Mouse (Mus musculus) gastrocnemius, postnatal 36 days (tissue): Measurements from ENCODE around the gene Sun1. TPM values are rescaled to one million over a fixed set of nuclear protein-coding genes. Genes with fewer than 3 reads are reported as not detected.

ENCODE experiments used
- DNase-seq, 2 experiments: peaks; one replicate each; pipeline ENCODE4 v3.0.0; 2022
- intact Hi-C: fragments of 180-260 bp; cut with DNase I; formaldehyde crosslinking; loops from one replicate; pipeline ENCODE4 v1.15.1; 2025
- total RNA-seq, 2 experiments: library from RNA; stranded (reverse); gene quantifications; 2 replicates each; pipeline ENCODE4 v1.2.3; 2021

Sun1 gene
- total RNA-seq, 2 experiments from 2014 or later = 32.6 to 37.6 TPM

DNA sequence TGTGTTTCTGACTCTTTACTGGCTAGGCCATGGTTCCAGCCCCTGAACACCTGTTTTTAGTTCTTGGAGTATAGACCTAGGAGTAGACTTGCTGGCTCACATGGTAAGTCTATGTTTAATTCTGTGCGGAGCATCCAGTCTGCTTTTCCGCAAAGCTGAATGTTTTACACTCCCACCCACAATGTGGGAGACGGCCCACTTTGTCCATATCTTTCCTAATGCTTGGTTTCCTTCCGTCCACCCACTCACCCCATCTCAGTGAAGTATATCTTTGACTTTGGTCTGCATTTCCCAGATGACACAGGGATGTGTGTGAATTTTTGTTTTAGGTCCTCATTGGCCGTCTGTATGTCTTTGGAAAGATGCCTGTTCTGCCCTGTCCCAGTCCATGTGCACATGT is 2.9 kb downstream of the Sun1 start:
- intact Hi-C loops = no loop called here
- DNase-seq = no peak

GRCm38 (mm10) chr5:139206081-139206480 is 5.6 kb downstream of the Sun1 start:
- DNase-seq = peak in 1 of 2 experiments; percentile 40
- intact Hi-C loops = loop anchor here (5.0 kb wide), 1 partner anchor 41 kb away; no protein-coding TSS in a partner anchor

DNA sequence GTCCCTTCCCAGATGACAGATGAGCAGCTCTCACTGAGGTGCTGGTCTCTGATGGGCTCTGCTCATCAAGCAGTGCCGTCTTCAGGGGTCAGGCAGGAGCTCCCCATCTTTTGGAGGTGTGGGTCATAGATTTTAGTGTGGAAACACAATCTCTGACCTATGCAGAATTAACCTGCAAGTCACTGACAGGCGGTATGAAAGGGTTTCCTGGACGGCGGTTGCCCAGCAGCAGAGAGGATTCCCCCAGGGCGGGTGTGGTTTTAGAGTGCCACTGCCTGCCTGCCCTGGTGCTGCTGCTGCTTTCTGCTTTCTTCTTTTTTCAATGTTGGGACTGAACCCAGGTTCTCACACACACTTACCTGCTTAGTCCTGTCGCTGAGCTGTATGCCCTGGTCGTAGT is 6.1 kb downstream of the Sun1 start:
- intact Hi-C loops = loop anchor here (5.0 kb wide), 1 partner anchor 41 kb away; no protein-coding TSS in a partner anchor
- DNase-seq = no peak

GRCm38 (mm10) chr5:139208183-139208582 is 7.7 kb downstream of the Sun1 start:
- no peak for DNase-seq
- intact Hi-C loops = loop anchor here (5.0 kb wide), 1 partner anchor 39 kb away; no protein-coding TSS in a partner anchor

GRCm38 (mm10) chr5:139208871-139209684 is 8.6 kb downstream of the Sun1 start:
- intact Hi-C loops = loop anchor here (5.0 kb wide), 1 partner anchor 38 kb away; no protein-coding TSS in a partner anchor
- no peak for DNase-seq

GRCm38 (mm10) chr5:139209685-139210026 is 9.2 kb downstream of the Sun1 start:
- intact Hi-C loops = loop anchor here (5.0 kb wide), 1 partner anchor 38 kb away; no protein-coding TSS in a partner anchor
- no peak for DNase-seq

DNA sequence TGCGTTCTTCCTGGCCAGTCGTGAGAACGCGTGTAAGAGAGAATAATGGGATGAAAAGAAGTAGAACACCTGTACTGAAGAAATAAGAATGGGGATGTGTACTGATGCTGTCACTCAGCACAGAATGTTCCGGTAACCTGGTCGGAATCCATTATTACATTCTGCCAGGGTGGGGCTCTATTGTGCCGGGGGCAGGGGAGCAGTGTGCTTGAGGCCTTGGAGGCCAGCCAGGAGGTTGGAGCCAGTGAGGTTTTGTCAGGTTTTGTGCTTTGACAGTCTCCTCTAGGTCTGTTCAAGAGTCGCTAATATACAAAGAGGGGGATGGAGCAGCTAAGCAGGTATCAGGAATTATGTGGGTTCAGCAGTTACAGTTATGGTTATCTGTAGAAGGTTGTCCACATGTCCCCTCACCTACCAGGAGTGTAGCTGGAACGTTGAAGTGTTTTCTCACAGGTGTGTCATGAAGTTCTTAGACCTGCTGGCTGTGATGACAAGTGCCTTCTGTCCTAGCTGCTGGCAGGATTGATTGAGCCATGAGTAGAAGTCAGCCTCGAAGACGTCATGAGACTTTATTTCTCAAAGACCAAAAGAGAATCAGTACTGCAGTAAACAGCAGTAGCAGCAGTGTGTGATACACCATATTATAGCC is 11.4 kb downstream of the Sun1 start:
- no peak for DNase-seq
- intact Hi-C loops = no loop called here

DNA sequence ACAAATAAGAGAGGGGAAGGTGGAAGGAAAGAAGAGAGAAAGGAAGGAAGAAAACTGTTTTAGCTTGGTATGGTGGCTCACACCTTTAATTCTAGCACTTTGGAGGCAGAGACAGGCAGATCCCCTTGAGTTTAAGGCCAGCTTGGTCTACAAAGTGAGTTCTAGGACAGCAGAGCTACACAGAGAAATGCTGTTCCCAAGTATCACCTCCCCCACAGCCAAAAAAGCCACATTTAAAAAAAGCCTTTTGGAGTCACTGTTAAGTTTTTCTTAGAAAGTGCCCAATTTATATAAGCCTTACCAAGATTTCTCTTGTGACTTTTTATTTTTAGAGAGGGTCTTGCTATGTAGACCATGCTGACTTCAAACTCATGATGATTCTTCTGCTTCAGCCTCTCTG is 13.9 kb downstream of the Sun1 start:
- intact Hi-C loops = no loop called here
- no peak for DNase-seq

- no peak for DNase-seq
Measured at GRCm38 (mm10) chr5:139215184-139215583, 14.7 kb downstream of the Sun1 start.

DNA sequence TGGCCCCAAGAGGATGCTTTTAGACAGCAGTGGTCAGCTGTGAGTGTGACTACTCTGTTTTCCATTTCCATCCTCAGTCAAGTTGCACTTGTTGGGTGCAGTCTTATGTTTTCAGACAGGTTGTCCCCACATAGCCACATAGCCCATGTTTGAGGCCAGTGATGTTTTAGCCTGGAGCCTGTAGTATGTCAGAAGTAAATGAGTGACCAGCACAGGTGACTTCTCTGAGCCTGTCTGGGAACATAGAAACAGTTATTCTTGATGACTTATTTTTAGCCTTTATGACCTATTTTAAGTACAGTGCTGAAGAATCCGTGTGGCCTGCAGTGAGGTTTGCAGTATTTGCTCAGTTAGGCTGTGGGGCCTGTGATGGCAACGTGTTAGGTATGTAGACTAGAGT is 15.7 kb downstream of the Sun1 start:
- no peak for DNase-seq
- intact Hi-C loops = no loop called here

More at GRCm38 (mm10) chr5:139215184-139215583, 14.7 kb downstream of the Sun1 start:
- intact Hi-C loops = no loop called here

- intact Hi-C loops = no loop called here
- DNase-seq = no peak
Measured at GRCm38 (mm10) chr5:139216774-139217173, 16.3 kb downstream of the Sun1 start.

GRCm38 (mm10) chr5:139220006-139220515 is 19.6 kb downstream of the Sun1 start:
- no peak for DNase-seq
- intact Hi-C loops = no loop called here

GRCm38 (mm10) chr5:139220610-139221009 is 20.2 kb downstream of the Sun1 start:
- intact Hi-C loops = no loop called here
- DNase-seq = no peak

DNA sequence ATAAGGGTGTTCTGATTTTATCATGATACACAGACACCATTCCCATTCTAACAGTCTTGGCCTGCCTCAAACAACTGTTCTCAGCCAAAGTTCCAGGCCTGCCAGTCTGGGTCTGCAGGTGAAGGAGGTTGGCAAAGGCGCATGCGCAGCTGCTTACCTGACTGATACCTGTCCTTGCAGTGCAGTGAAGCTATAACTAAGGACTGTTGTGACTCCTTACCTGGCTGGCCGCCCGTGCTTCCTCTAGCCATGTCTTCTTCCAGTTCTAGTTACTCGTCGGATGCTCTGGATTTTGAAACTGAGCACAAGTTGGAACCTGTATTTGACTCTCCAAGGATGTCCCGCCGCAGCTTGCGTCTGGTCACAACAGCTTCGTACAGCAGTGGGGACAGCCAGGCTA is 22.9 kb downstream of the Sun1 start:
- intact Hi-C loops = no loop called here
- DNase-seq = no peak

DNA sequence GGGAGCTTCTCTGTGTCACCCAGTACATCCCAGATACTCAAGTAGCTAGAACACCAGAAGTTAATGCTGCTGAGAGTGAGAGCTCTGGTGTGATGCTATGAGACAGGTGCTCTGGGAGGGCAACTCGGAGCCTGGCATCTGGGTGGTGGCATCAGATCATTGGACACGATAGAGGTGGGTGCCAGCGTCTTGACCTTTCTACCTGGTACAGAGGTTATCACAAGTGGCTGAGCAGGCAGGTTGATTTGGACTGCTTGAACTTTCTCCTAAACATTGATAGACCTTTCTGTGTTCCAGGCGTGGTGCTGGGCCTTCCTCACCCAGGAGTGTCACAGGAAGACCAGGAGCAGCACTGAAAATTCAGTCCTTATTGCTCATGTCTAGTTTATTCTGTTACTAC is 26.8 kb downstream of the Sun1 start:
- no peak for DNase-seq
- intact Hi-C loops = no loop called here

DNA sequence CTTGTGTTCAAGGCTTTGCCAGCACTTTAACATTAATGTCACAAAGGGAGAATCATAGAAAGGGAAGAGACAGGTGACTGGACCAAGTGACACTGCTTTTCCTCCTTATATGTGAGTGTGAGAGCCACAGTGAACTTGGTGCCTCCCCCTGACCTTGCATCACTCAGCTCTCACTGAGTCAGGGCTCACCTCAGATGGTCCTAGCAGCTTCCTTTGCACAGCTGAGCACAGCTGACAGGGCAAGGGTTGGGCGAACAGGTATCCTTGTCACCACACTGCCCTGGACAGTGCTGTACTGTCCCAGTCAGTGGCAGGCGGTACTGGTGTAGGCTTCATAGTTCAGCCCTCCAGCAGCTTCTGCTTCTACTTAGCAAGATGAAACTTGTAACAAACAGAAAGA is 27.2 kb downstream of the Sun1 start:
- no peak for DNase-seq
- intact Hi-C loops = no loop called here

DNA sequence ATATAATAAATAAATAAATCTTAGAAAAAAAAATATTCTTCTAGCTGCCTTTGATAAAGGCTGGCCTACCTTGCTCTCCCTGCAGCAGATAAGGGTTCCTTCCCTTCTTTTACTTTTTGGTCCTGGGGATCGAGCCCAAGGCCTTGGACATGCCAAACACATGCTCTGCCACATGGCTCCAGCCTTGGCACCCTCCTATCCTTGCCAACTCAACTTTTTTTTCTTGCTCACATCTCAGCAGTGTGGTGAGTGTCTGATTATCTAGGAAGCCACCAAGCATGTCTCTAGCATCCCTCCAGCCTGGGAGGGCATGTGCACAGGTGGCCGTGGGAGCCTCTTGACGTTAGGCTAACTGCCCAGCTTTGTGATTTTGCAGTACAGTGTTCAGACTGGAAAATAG is 27.9 kb downstream of the Sun1 start:
- no peak for DNase-seq
- intact Hi-C loops = no loop called here

DNA sequence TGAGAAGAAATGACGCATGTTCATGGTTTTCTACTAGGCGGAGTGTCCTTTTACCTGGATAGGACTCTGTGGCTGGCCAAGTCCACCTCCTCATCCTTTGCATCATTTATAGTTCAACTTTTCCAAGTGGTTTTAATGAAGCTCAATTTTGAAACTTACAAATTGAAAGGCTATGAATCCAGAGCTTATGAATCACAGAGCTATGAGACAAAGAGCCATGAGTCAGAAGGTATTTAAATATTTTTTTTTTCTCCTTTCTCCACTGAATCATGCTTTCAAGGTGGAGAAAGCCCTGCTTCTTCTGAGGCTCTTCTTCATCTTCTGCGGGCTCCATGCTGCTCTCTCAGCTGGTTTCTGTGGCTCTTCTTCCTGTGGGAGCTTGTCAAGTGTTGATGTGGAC is 29.3 kb downstream of the Sun1 start:
- no peak for DNase-seq
- intact Hi-C loops = no loop called here

DNA sequence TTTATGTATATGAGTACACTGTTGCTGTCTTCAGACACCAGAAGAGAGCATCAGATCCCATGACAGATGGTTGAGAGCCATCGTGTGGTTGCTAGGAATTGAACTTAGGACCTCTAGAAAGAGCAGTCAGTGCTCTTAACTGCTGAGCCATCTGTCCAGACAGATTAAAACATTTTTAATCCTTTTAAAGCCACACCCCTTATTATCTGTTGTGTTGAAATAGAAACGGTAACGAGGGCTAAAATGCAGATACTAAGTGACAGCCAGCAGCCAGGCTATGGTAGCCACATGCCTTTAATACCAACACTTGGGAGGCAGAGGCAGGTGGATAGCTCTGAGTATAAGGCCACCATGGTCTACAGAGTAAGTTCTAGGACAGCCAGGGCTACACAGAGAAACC is 31.6 kb downstream of the Sun1 start:
- no peak for DNase-seq

GRCm38 (mm10) chr5:139234423-139234822 is 34.0 kb downstream of the Sun1 start:
- DNase-seq = no peak
- intact Hi-C loops = no loop called here

More for the DNA sequence above, 31.6 kb downstream of the Sun1 start:
- intact Hi-C loops = no loop called here

DNA sequence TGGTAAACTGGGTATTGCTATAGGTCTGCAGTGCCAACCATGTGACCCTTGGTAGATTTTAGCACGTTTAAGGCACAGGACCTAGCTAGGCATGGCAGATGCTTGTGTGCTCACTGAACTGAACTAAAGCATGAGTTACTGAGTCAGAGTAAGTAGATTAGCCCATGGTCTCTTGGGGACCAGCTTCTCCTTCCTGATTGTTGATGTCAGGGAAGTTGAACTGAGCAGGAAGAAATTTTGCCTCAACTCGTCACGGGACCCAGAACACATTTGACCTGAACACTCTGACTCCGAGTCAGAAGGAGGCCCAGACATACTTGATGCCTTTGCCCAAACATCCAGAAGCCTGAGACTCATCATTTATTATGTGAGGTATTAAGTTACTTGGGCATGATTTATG is 37.0 kb downstream of the Sun1 start:
- intact Hi-C loops = no loop called here
- no peak for DNase-seq
